Mouse (Mus musculus) CH12.LX (cell line): ENCODE measurements at regions not wholly inside any gene's neighbourhood (a gene's known extent, or its start where the extent isn't known, plus 50 kb on each side); places are given as distances from the start of the nearest gene placed in this dataset.

ENCODE experiments used
- DNase-seq: peaks from one replicate; pipeline ENCODE4 v3.0.0-alpha.2; 2013; ENCODE audit errors: extremely low read depth
- H3K27ac ChIP-seq: 2 replicates; pipeline ENCODE4 v1.5.1; 2012; ENCODE audit warnings: low read depth, mild to moderate bottlenecking, control low read depth, moderate library complexity; ENCODE audit not compliant: insufficient read depth
- H3K27me3 ChIP-seq: replicated peaks from 2 replicates; pipeline ENCODE3; 2012; ENCODE audit warnings: inconsistent platforms
- H3K36me3 ChIP-seq, 2 experiments: replicated peaks in 1 of 2; 2 replicates each; pipeline versions ENCODE3 to v1.6.1; 2012; ENCODE audit warnings: inconsistent platforms in 1 of 2, low read length in 1 of 2, mild to moderate bottlenecking in 1 of 2, mixed read lengths in 1 of 2, moderate library complexity in 1 of 2; ENCODE audit not compliant: control insufficient read depth in 1 of 2, insufficient read depth in 1 of 2
- H3K4me1 ChIP-seq, 2 experiments: 2 replicates each; pipeline ENCODE4 v1.6.1; 2012; ENCODE audit warnings: inconsistent platforms in 1 of 2, moderate library complexity in 1 of 2; ENCODE audit not compliant: insufficient read depth in 2 of 2, control insufficient read depth in 1 of 2
- H3K4me2 ChIP-seq: 2 replicates; pipeline ENCODE4 v1.6.1; 2012; ENCODE audit warnings: low read depth, mild to moderate bottlenecking, control low read depth; ENCODE audit not compliant: poor library complexity, insufficient read depth, severe bottlenecking
- H3K4me3 ChIP-seq, 3 experiments: fragments of 150-350 bp in 1 of 3; sonication (generic) in 1 of 3; replicated peaks in 1 of 3; 2 replicates each; pipeline versions ENCODE3 to v1.5.1; 2011 to 2012; ENCODE audit warnings: low read depth in 2 of 3, low read length in 2 of 3, mild to moderate bottlenecking in 2 of 3, moderate library complexity in 2 of 3, control low read depth in 1 of 3, improper control_type of control experiment in 1 of 3, inconsistent platforms in 1 of 3, mixed read lengths in 1 of 3; ENCODE audit not compliant: poor library complexity in 1 of 3
- H3K79me2 ChIP-seq: replicated peaks from 2 replicates; pipeline ENCODE4 v1.6.1; 2012; ENCODE audit warnings: mild to moderate bottlenecking, moderate library complexity; ENCODE audit not compliant: control insufficient read depth, poor library complexity, insufficient read depth, severe bottlenecking; ENCODE audit errors: extremely low read depth
- H3K9ac ChIP-seq: 2 replicates; pipeline ENCODE4 v1.6.1; 2012; ENCODE audit warnings: low read depth, mild to moderate bottlenecking, control low read depth, moderate library complexity; ENCODE audit not compliant: insufficient read depth
- H3K9me3 ChIP-seq: replicated peaks from 2 replicates; pipeline ENCODE3; 2012; ENCODE audit warnings: low read length, inconsistent platforms, mixed read lengths
- CHD2 ChIP-seq: IDR thresholded peaks from 2 replicates; pipeline ENCODE4 v1.6.1; 2011; ENCODE audit warnings: low read length, improper control_type of control experiment
- EP300 ChIP-seq: IDR thresholded peaks from 2 replicates; pipeline ENCODE4 v1.6.1; 2011; ENCODE audit warnings: low read length, improper control_type of control experiment
- HCFC1 ChIP-seq: IDR thresholded peaks from 2 replicates; pipeline ENCODE4 v1.6.1; 2012; ENCODE audit warnings: low read depth, mild to moderate bottlenecking, inconsistent platforms, low read length, improper control_type of control experiment
- IRF4 ChIP-seq: IDR thresholded peaks from 2 replicates; pipeline ENCODE4 v1.6.1; 2014; ENCODE audit warnings: low read depth, mild to moderate bottlenecking, inconsistent platforms, low read length, improper control_type of control experiment
- KAT2A ChIP-seq: IDR thresholded peaks from 2 replicates; pipeline ENCODE4 v1.6.1; 2012; ENCODE audit warnings: low read length, improper control_type of control experiment, inconsistent platforms; ENCODE audit not compliant: insufficient replicate concordance
- MAFK ChIP-seq: IDR thresholded peaks from 2 replicates; pipeline ENCODE4 v1.6.1; 2011; ENCODE audit warnings: low read length, improper control_type of control experiment; ENCODE audit not compliant: insufficient replicate concordance
- NRF1 ChIP-seq: IDR thresholded peaks from 2 replicates; pipeline ENCODE4 v1.6.1; 2014; ENCODE audit warnings: low read depth, mild to moderate bottlenecking, inconsistent platforms, low read length, improper control_type of control experiment, moderate library complexity
- POLR2AphosphoS2 ChIP-seq: IDR thresholded peaks from 2 replicates; pipeline ENCODE4 v1.6.1; 2011; ENCODE audit warnings: low read depth, low read length, improper control_type of control experiment
- SMC3 ChIP-seq: IDR thresholded peaks from 2 replicates; pipeline ENCODE4 v1.6.1; 2011; ENCODE audit warnings: low read depth, low read length, improper control_type of control experiment
- USF2 ChIP-seq: conservative IDR thresholded peaks from 2 replicates; pipeline ENCODE4 v1.6.1; 2011; ENCODE audit warnings: low read depth, low read length, improper control_type of control experiment
- dilution Hi-C: fragments of 300-500 bp; cut with MboI; formaldehyde crosslinking; loops from 2 replicates; pipeline ENCODE4 v1.14.3; 2020; ENCODE audit warnings: low sequenced_read_pairs; ENCODE audit not compliant: extremely low pct_unique_long_range_greater_than_20kb, extremely low pct_ligation_motif_present
- in situ Hi-C: fragments of 300-500 bp; cut with MboI; formaldehyde crosslinking; loops from 3 replicates; pipeline ENCODE4 v1.14.3; 2019; ENCODE audit warnings: low sequenced_read_pairs, low pct_ligation_motif_present, low pct_unique_long_range_greater_than_20kb, mixed read lengths

DNA sequence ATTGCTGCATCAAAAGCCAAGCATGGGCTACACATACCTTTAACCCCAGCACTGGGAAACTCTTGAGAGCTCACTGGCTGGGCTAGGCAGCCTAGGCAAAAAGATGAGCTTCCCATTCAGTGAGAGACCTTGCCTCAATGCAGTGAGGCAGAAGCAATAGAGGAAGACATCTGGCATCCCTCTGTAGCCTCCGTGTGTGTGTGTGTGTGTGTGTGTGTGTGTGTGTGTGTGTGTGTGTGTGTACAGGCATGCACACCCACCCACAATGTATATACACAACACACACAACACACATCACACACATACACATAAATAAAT, 82.0 kb downstream of the Hes1 start:
- H3K9ac ChIP-seq: no peak overlapping the region
- dilution Hi-C loops (no loop called here), in situ Hi-C loops (no loop called here)
- TF ChIP-seq POLR2AphosphoS2: no peak
- DNase-seq: no peak
- H3K27ac ChIP-seq: no peak overlapping the region
- no peak overlapping the region for H3K4me2 ChIP-seq
- H3K9me3 ChIP-seq: peaks cover 3% of the 10 kb centered on the region
- H3K4me1 ChIP-seq: peaks cover 0 to 13% of the 10 kb centered on the region in 2 experiments; a peak in 3 of 4 replicates
- H3K36me3 ChIP-seq: no peaks in the 10 kb centered on the region
- peaks cover 23% of the 10 kb centered on the region for H3K27me3 ChIP-seq
- no peaks in the 10 kb centered on the region for H3K79me2 ChIP-seq
- H3K4me3 ChIP-seq: no peak overlapping the region

DNA sequence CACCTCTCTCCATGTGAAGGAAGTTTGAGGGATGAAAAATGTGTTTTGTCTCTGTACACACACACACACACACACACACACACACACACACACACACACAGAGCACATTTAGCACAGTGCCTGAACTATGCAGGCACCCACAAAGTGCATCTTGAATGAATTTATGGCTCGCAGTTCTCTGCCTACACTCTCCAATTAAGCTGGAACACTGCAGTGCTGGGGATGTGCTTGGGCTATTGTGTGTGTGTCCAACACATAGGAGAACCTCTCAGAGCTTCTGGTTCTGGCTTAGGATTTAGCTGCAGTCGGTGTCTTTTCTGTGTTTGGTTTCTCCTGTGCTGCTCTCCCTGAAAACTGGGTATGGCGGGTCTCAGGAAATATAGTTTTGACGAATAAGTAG, 83.1 kb downstream of the Hes1 start:
- TF ChIP-seq SMC3 (no peak), KAT2A (no peak), MAFK (no peak), USF2 (no peak), HCFC1 (no peak), CHD2 (no peak)
- H3K4me2 ChIP-seq: no peak overlapping the region
- no peaks in the 10 kb centered on the region for H3K36me3 ChIP-seq
- dilution Hi-C loops (no loop called here), in situ Hi-C loops (no loop called here)
- no peak overlapping the region for H3K4me3 ChIP-seq
- DNase-seq: no peak
- H3K4me1 ChIP-seq: peaks cover 0 to 13% of the 10 kb centered on the region in 2 experiments; a peak in 3 of 4 replicates
- no peak overlapping the region for H3K9ac ChIP-seq
- peaks cover 3% of the 10 kb centered on the region for H3K9me3 ChIP-seq
- H3K27ac ChIP-seq: no peak overlapping the region
- H3K27me3 ChIP-seq: peaks cover 22% of the 10 kb centered on the region
- no peaks in the 10 kb centered on the region for H3K79me2 ChIP-seq

DNA sequence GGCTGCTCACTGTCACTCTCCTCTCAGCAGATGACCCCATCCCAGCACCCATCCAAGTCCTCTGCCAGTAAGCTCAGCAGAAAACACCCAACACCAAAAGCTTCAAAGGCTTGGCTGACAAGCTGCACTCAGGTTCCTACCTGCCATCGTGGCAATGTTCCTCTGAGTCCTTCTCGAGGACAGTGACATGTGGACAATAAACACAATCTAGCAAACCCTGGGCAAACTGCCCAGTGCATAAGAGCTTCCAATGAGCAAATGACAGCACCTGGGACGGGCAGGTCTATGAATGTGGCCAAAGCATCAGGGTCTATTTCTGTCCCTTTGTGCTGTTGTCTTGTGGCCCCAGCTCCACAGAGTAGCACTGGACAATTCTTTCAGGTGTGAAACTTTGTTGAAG, 86.9 kb downstream of the Hes1 start:
- Histone ChIP-seq H3K27ac (no peak overlapping the region), H3K4me2 (no peak overlapping the region), H3K4me3 (no peak overlapping the region), H3K36me3 (no peaks in the 10 kb centered on the region), H3K4me1 (peaks cover 0 to 19% of the 10 kb centered on the region in 2 experiments; a peak in 2 of 4 replicates), H3K9ac (no peak overlapping the region), H3K9me3 (peaks cover 3% of the 10 kb centered on the region), H3K27me3 (peaks cover 13% of the 10 kb centered on the region), H3K79me2 (no peaks in the 10 kb centered on the region)
- dilution Hi-C loops (no loop called here), in situ Hi-C loops (no loop called here)
- DNase-seq: no peak
- TF ChIP-seq HCFC1 (no peak), NRF1 (no peak), IRF4 (no peak), USF2 (no peak), EP300 (no peak)
